Mouse (Mus musculus) heart, postnatal 36 days (tissue): ENCODE results near the gene Sdk2. TPM values are rescaled to one million over a fixed set of nuclear protein-coding genes. Genes with fewer than 3 reads are reported as not detected.

ENCODE experiments used
- DNase-seq, 2 experiments: peaks; one replicate each; pipeline ENCODE4 v3.0.0; 2021 to 2022
- intact Hi-C: fragments of 180-260 bp; cut with DNase I; formaldehyde crosslinking; loops from one replicate; pipeline ENCODE4 v1.15.1; 2025
- total RNA-seq, 2 experiments: library from RNA; stranded (reverse); gene quantifications; 2 replicates each; pipeline ENCODE4 v1.2.3; 2021

The Sdk2 gene
- total RNA-seq, 2 experiments from 2014 or later = 1.1 to 2.6 TPM

DNA sequence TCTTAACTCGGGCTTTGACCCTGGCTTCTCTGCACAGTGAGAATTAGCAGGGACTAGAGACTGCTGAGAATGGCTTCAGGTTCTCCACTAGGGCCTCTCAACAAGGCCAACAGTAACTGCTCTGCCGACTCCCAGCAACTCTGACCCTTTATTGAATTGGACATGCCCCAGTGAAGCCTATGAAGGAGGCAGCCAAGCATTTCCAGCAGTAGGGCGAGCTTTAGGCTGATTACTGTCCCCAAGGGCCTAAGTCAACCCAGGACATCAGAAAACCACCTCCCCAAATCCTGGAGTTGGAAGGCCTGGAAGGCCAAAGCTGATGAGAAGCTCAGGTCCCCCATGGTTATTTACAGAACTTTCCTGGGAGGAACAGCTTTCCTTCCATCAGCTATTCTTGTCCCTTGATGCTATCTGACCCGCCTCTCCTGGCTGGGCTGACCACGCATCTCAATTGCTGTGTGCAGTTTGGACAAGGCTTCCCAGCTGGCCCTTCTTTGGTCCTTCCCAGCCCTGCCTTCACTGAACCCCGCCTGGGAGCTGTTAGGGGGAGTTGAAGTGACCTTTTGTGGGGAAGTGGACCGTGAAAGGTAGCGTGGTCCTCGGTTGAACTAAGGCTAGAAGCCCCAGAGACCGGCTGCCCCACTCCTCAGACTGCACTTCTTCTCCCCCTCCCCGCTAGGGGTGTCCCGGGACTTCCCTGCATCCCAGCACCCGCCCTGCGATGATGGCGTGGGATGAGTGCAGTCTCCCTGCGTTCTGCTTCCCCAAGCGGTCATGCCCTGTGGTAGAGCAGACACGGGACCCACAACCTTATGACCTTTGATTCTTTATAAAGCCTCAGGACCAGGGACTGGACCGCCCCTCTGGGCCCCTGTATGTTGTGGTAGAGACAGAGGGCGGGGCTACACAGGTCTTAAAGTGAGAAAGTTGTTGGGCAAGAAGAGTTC, 287.8 kb downstream of the Sdk2 start:
- DNase-seq = peak; percentile 51 to 68
- intact Hi-C loops = loop anchor here (1.0 kb wide), 1 partner anchor 28 kb away; the partner anchor contains the start of gene Cdc42ep4

- no peak for DNase-seq
- intact Hi-C loops = loop anchor here (1.0 kb wide), 1 partner anchor 27 kb away; the partner anchor contains the start of gene Cdc42ep4
Measured at GRCm38 (mm10) chr11:113777878-113778464, 288.9 kb downstream of the Sdk2 start.

DNA sequence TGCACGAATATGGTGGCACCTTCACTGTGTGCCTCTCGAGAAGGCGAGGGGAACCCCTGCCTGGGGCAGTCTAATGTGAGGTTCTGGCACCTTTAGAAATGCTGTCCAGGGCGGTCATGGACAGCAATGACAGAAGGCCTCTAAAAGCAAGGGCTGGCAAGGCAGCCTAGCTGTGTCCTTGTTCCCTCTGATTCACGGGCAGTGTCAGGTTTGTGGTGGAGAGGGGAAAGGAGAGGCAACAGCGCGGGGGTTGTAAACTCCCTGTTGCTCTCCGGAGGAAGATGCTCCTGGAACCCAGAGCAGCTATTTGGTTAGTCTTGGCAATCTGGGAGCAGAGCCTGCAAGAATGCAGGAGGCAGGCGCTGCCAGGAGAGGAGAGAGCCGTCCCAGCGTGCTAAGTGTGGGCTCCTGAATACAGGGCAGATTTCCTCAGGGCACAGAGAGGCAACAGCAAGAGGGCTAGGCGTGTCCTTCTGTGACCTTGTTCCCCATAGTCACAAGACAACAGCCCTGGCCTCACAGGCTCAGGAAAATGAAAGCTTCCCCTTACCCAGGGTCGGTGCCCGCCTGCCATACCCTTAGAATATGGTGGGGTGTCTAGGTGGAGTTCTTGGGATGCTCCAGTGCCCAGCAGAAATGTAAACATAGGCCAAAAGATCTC, 289.9 kb downstream of the Sdk2 start:
- DNase-seq = no peak
- intact Hi-C loops = no loop called here

- intact Hi-C loops = no loop called here
- no peak for DNase-seq
Measured at GRCm38 (mm10) chr11:113774773-113775172, 292.1 kb downstream of the Sdk2 start.

DNA sequence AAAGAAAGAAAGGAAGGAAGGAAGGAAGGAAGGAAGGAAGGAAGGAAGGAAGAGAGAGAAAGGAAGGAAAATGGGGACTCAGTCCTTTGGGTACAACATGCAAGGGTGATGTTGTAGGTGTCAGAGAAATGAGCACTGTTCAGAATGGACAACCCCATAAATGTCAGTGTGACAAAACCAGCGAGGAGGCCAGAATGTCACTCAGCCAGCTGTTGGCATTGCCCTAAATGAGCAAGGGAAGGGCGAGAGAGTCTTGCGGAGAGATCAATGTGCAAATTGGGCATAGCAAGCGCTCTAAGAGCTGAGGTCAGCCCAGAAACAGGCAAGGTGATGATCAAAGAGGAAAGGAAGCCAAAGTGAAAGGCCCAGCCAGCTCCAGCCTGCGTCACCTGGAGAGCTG, 293.7 kb downstream of the Sdk2 start:
- intact Hi-C loops = no loop called here
- no peak for DNase-seq

- no peak for DNase-seq
- intact Hi-C loops = no loop called here
Measured at GRCm38 (mm10) chr11:113771187-113771586, 295.7 kb downstream of the Sdk2 start.

- intact Hi-C loops = no loop called here
- no peak for DNase-seq
Measured at GRCm38 (mm10) chr11:113768356-113768755, 298.5 kb downstream of the Sdk2 start.

- intact Hi-C loops = no loop called here
- peak in 1 of 2 experiments; percentile 28 for DNase-seq
Measured at GRCm38 (mm10) chr11:113767285-113767684, 299.6 kb downstream of the Sdk2 start.

GRCm38 (mm10) chr11:113766284-113766985, 300.4 kb downstream of the Sdk2 start:
- intact Hi-C loops = no loop called here
- DNase-seq = peak in 1 of 2 experiments; percentile 40

GRCm38 (mm10) chr11:113764132-113764849, 302.6 kb downstream of the Sdk2 start:
- intact Hi-C loops = no loop called here

GRCm38 (mm10) chr11:113763449-113763848, 303.4 kb downstream of the Sdk2 start:
- no peak for DNase-seq
- intact Hi-C loops = no loop called here

More at GRCm38 (mm10) chr11:113764132-113764849, 302.6 kb downstream of the Sdk2 start:
- DNase-seq = no peak

DNA sequence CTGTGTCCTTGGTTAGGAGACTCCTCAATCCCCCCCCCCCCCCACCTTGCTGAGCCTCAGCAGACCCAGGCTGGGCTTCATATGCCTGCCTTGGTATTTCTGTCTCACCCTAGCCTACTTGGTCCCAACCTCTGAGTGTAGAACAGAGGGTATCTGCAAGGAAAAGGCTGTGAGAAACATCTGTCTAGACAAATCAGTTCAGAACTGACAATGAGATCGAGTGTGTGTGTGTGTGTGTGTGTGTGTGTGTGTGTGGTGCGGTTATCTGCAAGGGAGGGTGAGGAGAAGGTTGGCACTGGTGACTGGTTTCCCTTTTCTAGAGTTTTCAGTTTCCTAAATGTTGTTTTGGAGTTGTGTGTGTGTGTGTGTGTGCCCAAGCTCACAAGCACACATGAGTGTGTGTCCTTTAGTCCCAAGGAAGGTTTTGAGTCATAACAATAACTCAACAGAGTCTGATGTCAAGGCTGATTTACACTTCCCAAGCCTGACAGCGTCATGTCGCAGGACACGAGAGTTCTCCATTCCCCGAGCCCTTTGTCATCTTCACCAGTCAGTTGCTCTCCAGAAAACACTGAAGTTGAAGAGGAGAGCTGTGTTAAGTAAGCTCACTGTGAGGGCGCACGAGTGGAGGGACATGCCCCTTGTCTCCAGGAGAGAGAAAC, 304.6 kb downstream of the Sdk2 start:
- intact Hi-C loops = no loop called here
- no peak for DNase-seq

- DNase-seq = no peak
- intact Hi-C loops = no loop called here
Measured at GRCm38 (mm10) chr11:113761646-113762045, 305.2 kb downstream of the Sdk2 start.

DNA sequence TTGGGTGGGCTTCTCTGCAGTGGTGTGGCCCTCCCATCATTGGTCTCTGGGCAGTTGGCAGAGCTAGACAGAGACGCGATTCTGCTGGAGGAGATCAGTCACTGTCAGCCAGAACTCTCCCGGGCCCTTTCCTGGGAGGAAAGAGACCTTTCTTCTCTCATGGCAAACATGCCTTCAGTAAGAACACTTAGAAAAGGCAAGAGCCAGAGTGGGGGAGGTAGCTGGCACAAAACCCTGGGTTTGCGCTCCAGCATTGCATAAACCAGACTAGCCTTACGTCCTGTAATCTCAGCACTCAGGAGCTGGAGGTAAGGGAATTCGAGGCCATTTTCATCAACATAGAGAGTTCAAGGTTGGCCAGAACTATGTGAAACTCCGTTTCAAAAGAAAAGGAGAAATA, 306.4 kb downstream of the Sdk2 start:
- intact Hi-C loops = no loop called here
- no peak for DNase-seq

DNA sequence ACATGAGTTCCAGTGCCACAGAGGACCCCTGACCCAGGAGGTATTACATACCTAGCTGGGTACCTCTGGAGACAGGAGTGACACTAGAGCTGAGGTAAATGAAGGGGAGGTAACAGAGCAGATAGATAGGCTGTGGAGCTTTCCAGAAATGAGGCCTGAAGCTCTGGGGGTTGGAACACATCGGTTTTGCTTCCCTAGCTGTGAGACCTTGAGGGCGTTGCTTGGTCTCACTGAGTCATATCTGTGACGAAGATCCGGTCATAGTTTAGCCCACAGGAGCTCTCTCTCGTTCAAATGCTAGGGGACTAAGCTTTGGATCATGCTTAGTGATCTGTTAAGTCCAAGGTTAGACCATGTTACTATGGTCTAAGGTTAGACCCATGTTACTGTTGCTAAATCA, 308.0 kb downstream of the Sdk2 start:
- intact Hi-C loops = no loop called here

DNA sequence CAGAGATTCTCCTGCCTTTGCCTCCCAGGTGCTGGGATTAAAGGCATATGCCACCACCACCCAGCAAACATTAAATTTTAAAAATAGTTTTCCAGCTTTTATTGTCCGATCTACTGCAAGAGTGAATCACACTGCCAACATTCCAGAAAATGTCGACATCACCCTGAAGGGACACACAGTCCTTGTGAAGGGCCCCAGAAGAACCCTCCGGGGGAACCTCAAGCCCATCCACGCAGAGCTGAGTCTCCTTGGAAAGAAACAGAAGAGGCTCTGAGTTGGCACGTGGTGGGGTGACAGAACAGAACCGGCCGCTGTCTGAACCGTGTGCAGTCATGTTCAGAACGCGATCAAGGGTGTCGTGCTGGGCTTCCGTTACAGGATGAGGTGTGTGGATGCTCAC, 310.3 kb downstream of the Sdk2 start:
- DNase-seq = no peak
- intact Hi-C loops = no loop called here

More for the DNA sequence above, 308.0 kb downstream of the Sdk2 start:
- no peak for DNase-seq

- DNase-seq = no peak
- intact Hi-C loops = no loop called here
Measured at GRCm38 (mm10) chr11:113755878-113756277, 311.0 kb downstream of the Sdk2 start.

GRCm38 (mm10) chr11:113754845-113755244, 312.0 kb downstream of the Sdk2 start:
- intact Hi-C loops = no loop called here
- no peak for DNase-seq

GRCm38 (mm10) chr11:113752685-113753430, 314.0 kb downstream of the Sdk2 start:
- intact Hi-C loops = no loop called here

More at GRCm38 (mm10) chr11:113752685-113753430, 314.0 kb downstream of the Sdk2 start:
- no peak for DNase-seq
